In genomic region chr2:49722331-49722730, GRCm38 (mm10) we compare ENCODE assay signal across 14 mouse cellular contexts.
DNase-seq lines count a peak whose midpoint lies in the region; ATAC-seq and TF ChIP-seq lines count a peak whose summit lies in the region.
"Had no signal": no experiment of that assay in that cellular context is flagged by ENCODE, and none has a peak within 500 bp of the region (broad histone marks: within the 10 kb centered on the region; RNA-seq: fewer than 3 reads in every experiment).

No protein-coding gene starts in this region.

- H3K4me3 ChIP-seq in midbrain, embryonic 10.5 days, result no peak overlapping the region
- no peak overlapping the region for H3K4me3 ChIP-seq in midbrain, embryonic 11.5 days (ENCODE audit: low read depth, low read length)
- H3K4me3 ChIP-seq in forebrain, postnatal 0 days (ENCODE audit: low read depth, low read length), result no peak overlapping the region
- no peak overlapping the region for H3K4me3 ChIP-seq in midbrain, embryonic 13.5 days (replicated peaks)
- H3K4me3 ChIP-seq in lung, adult 2 months (replicated peaks; ENCODE audit: extremely low read depth, low read depth, low read length), result no peak overlapping the region
- H3K4me3 ChIP-seq: heart, adult 2 months; liver, embryonic 12.5 days had no signal

- WGBS in midbrain, embryonic 10.5 days, result 77% methylated on average over 9 of the region's 9 CpGs
- WGBS in midbrain, embryonic 11.5 days, result 74% methylated on average over 9 of the region's 9 CpGs
- WGBS in forebrain, postnatal 0 days, result 7% methylated on average over 9 of the region's 9 CpGs
- WGBS in midbrain, embryonic 13.5 days, result 46% methylated on average over 9 of the region's 9 CpGs
- 71% methylated on average over 9 of the region's 9 CpGs for WGBS in lung, adult 2 months

- no peak overlapping the region for H3K9ac ChIP-seq in midbrain, embryonic 11.5 days (ENCODE audit: low read length)
- H3K9ac ChIP-seq in forebrain, postnatal 0 days, result no peak overlapping the region
- no peak overlapping the region; the same call in 1 of the 2 replicates for H3K9ac ChIP-seq in midbrain, embryonic 13.5 days (replicated peaks)
- H3K9ac ChIP-seq: liver, embryonic 12.5 days had no signal

- H3K27ac ChIP-seq in midbrain, embryonic 10.5 days (replicated peaks), result peak overlapping the region; percentile 49; the same call in 1 of the 2 replicates
- no peak overlapping the region for H3K27ac ChIP-seq in midbrain, embryonic 11.5 days (ENCODE audit: low read depth, low read length)
- H3K27ac ChIP-seq in forebrain, postnatal 0 days (ENCODE audit: low read depth, low read length), result no peak overlapping the region
- peak overlapping the region; percentile 94 for H3K27ac ChIP-seq in midbrain, embryonic 13.5 days
- H3K27ac ChIP-seq: heart, adult 2 months; liver, embryonic 12.5 days had no signal

- DNase-seq in midbrain, embryonic 10.5 days (ENCODE audit: low spot score), result no peak
- no peak for DNase-seq in midbrain, embryonic 11.5 days (ENCODE audit: low spot score, missing footprints)
- DNase-seq in forebrain, postnatal 0 days, result peak; percentile 20
- DNase-seq in lung, adult 2 months, result no peak
- no peak for DNase-seq in c-Kit-positive CD71-positive TER-119-positive erythroid progenitor cells, embryonic 14.5 days (ENCODE audit: low spot score)
- DNase-seq in thymus, postnatal 36 days, result no peak
- DNase-seq: adrenal gland, postnatal 25 days; heart, adult 2 months; lung, postnatal 10 days; right cerebral cortex, postnatal 25 days had no signal

- H3K4me2 ChIP-seq in midbrain, embryonic 11.5 days, result no peak overlapping the region
- no peak overlapping the region for H3K4me2 ChIP-seq in forebrain, postnatal 0 days (ENCODE audit: low read depth)
- H3K4me2 ChIP-seq in midbrain, embryonic 13.5 days (replicated peaks), result no peak overlapping the region
- H3K4me2 ChIP-seq: liver, embryonic 12.5 days had no signal

- peaks cover 61% of the 10 kb centered on the region for H3K4me1 ChIP-seq in midbrain, embryonic 10.5 days
- H3K4me1 ChIP-seq in midbrain, embryonic 11.5 days (ENCODE audit: control insufficient read depth, insufficient read depth, low read length), result peaks cover 40% of the 10 kb centered on the region
- peaks cover 19% of the 10 kb centered on the region; the same call in 1 of the 2 replicates for H3K4me1 ChIP-seq in forebrain, postnatal 0 days (ENCODE audit: insufficient read depth)
- peaks cover 75% of the 10 kb centered on the region for H3K4me1 ChIP-seq in midbrain, embryonic 13.5 days (replicated peaks)
- H3K4me1 ChIP-seq in lung, adult 2 months (ENCODE audit: control insufficient read depth, insufficient read depth, low read length), result no peaks in the 10 kb centered on the region; the same call in 1 of the 2 replicates

- no peak for TF ChIP-seq POLR2A in lung, adult 2 months (IDR thresholded peaks at IDR 0.05; ENCODE audit: borderline replicate concordance, extremely low read depth, low read depth, low read length)

- no peak for ATAC-seq in midbrain, embryonic 11.5 days (ENCODE audit: low FRiP score)
- peak; percentile 6; the same call in 1 of the 2 replicates for ATAC-seq in forebrain, postnatal 0 days
- ATAC-seq in midbrain, embryonic 13.5 days, result 0 out of 2 replicates have a peak, but pooled peaks have one; percentile 44
- ATAC-seq: CD4-positive, CD25-positive, alpha-beta regulatory T cell, adult 4 months; intestine, postnatal 0 days; liver, embryonic 12.5 days had no signal

- peaks cover 36% of the 10 kb centered on the region for H3K36me3 ChIP-seq in midbrain, embryonic 10.5 days
- peaks cover 3% of the 10 kb centered on the region; the same call in 1 of the 2 replicates for H3K36me3 ChIP-seq in midbrain, embryonic 11.5 days (ENCODE audit: control insufficient read depth, insufficient read depth, low read length)
- peaks cover 29% of the 10 kb centered on the region for H3K36me3 ChIP-seq in forebrain, postnatal 0 days (ENCODE audit: insufficient read depth)
- H3K36me3 ChIP-seq in midbrain, embryonic 13.5 days, result peaks cover 25% of the 10 kb centered on the region
- H3K36me3 ChIP-seq: liver, embryonic 12.5 days had no signal

- no peaks in the 10 kb centered on the region for H3K9me3 ChIP-seq in midbrain, embryonic 10.5 days (replicated peaks)
- no peaks in the 10 kb centered on the region for H3K9me3 ChIP-seq in midbrain, embryonic 11.5 days (ENCODE audit: control insufficient read depth, low read length)
- H3K9me3 ChIP-seq in forebrain, postnatal 0 days (ENCODE audit: low read length), result no peaks in the 10 kb centered on the region
- H3K9me3 ChIP-seq in midbrain, embryonic 13.5 days, result no peaks in the 10 kb centered on the region
- H3K9me3 ChIP-seq: liver, embryonic 12.5 days had no signal

- TF ChIP-seq CTCF in forebrain, postnatal 0 days (IDR thresholded peaks at IDR 0.05; ENCODE audit: low read depth), result no peak
- no peak for TF ChIP-seq CTCF in lung, adult 2 months (IDR thresholded peaks at IDR 0.05; ENCODE audit: insufficient read depth, low read length)

- no peaks in the 10 kb centered on the region for H3K27me3 ChIP-seq in midbrain, embryonic 10.5 days (ENCODE audit: low read depth, poor library complexity, severe bottlenecking)
- H3K27me3 ChIP-seq in midbrain, embryonic 11.5 days (ENCODE audit: control insufficient read depth, insufficient read depth, low read length), result no peaks in the 10 kb centered on the region
- H3K27me3 ChIP-seq in forebrain, postnatal 0 days (ENCODE audit: insufficient read depth, low read length), result no peaks in the 10 kb centered on the region
- H3K27me3 ChIP-seq in midbrain, embryonic 13.5 days, result no peaks in the 10 kb centered on the region

Comparison
In these comparisons a context has a peak if more than half of its experiments do, and no peak if none do; other contexts are left out.
1. H3K27ac ChIP-seq: peak in midbrain, embryonic 10.5 days (single experiment) and midbrain, embryonic 13.5 days (single experiment); none in midbrain, embryonic 11.5 days (single experiment) and forebrain, postnatal 0 days (single experiment).